Mouse (Mus musculus) embryonic stem cell, embryonic (primary cell): ENCODE measurements around the gene Hist1h2br.

Experiments
- CTCF ChIA-PET, 4 experiments: fragments of 300-600 bp in 2 of 4; fragments of 350-600 bp in 2 of 4; sonication (Branson Sonifier 250); formaldehyde crosslinking; loops; one replicate each; lab custom pipeline; 2022; ENCODE audit warnings: inconsistent platforms in 2 of 4; lab: Charles Lee
- POLR2A ChIA-PET, 4 experiments: fragments of 300-600 bp in 2 of 4; fragments of 350-600 bp in 2 of 4; sonication (Branson Sonifier 250); formaldehyde crosslinking; loops; one replicate each; lab custom pipeline; 2022; ENCODE audit warnings: antibody characterized with exemption in 4 of 4, inconsistent platforms in 1 of 4; lab: Charles Lee

Hist1h2br gene

GRCm38 (mm10) chr13:21883407-21883806, 49.9 kb downstream of the Hist1h2br start:
- ChIA-PET CTCF (interaction anchor here in 2 of 4 experiments (0.5 to 1.9 kb wide), 3 partner anchors 19 to 46 kb away, joined by 3 to 9 read pairs (median 5); no protein-coding TSS in a partner anchor), POLR2A (interaction anchor here in 3 of 4 experiments (0.6 to 3.6 kb wide), 22 partner anchors 10 to 163 kb away, joined by 3 to 14 read pairs (median 4); partner anchors contain the start of genes Pom121l2 (in 2 of the 3), Hist1h2ag (in 1 of the 3), Hist1h2ah (in 1 of the 3) and Hist1h2bj (in 1 of the 3))

- ChIA-PET CTCF (interaction anchor here in 1 of 4 experiments (0.5 kb wide), 1 partner anchor 1641 kb away, joined by 3 read pairs; no protein-coding TSS in a partner anchor), POLR2A (interaction anchor here in 2 of 4 experiments (0.5 to 3.0 kb wide), 11 partner anchors 13 to 158 kb away, joined by 3 to 10 read pairs (median 4); partner anchors contain the start of genes Hist1h2ag (in 1 of the 2), Hist1h2an (in 1 of the 2), Hist1h2bj (in 1 of the 2) and Hist1h2bp (in 1 of the 2))
Measured at GRCm38 (mm10) chr13:21884586-21884985, 51.0 kb downstream of the Hist1h2br start.
